Mouse (Mus musculus) E14TG2a.4 (cell line): ENCODE data around the gene Zfp119a.
"Not testable (repeated sequence)": the region's sequence is repeated elsewhere in the genome, so short reads cannot be mapped to it uniquely, and the experiment has no call there.

ENCODE experiments used
- CTCF ChIP-seq: conservative IDR thresholded peaks from 2 replicates; pipeline ENCODE4 v1.5.1; 2014; ENCODE audit warnings: low read length
- NANOG ChIP-seq: IDR thresholded peaks from 2 replicates; pipeline ENCODE4 v1.6.1; 2014; ENCODE audit warnings: borderline replicate concordance, low read length, mixed read lengths
- POU5F1 ChIP-seq: IDR thresholded peaks from 2 replicates; pipeline ENCODE4 v1.6.1; 2014; ENCODE audit warnings: low read length, borderline replicate concordance

DNA sequence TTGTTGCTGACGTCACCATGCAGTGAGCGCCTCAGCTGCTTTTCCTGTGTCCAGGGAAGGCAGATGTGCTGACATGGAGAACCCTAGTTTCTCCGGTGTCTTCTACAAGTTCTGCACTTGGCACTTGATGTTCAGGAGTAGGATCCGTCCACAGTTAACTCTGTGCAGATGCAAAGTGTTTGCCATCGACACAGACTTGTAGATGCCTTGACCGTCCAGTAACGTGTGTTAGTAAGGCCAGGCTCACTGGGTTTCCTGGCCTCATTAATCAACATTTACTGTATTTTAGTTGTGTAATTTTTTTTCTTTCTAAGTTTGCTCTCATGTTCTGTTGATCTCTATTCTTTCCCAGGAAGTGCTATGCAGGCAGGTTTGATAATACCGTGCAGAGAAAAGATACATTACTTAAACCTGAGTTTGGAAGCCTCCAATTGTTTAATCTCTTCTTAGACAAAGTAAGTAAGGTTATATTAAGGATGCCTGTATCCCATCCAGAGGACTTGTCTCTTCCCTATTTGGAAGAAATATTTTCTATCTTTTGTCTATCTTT, 13.8 kb upstream of the Zfp119a start:
- TF ChIP-seq CTCF, NANOG, POU5F1: not testable (repeated sequence)
